Mouse (Mus musculus) hematopoietic stem cell, adult 5-6 weeks (primary cell): ENCODE results near the gene Immp2l. TPM values are rescaled to one million over a fixed set of nuclear protein-coding genes. Genes with fewer than 3 reads are reported as not detected.

ENCODE experiments used
- ATAC-seq, 2 experiments: fragments of 125-278 bp in 1 of 2; replicated peaks in 1 of 2; 2 replicates each; pipeline ENCODE4 v1.8.0; 2016 to 2017; ENCODE audit warnings: inconsistent platforms in 2 of 2, mild to moderate bottlenecking in 2 of 2, moderate number of reproducible peaks in 2 of 2, low read depth in 1 of 2, moderate TSS enrichment in 1 of 2; ENCODE audit not compliant: low FRiP score in 2 of 2, poor library complexity in 2 of 2, severe bottlenecking in 2 of 2, insufficient read depth in 1 of 2, low TSS enrichment in 1 of 2
- total RNA-seq: library from RNA; stranded (forward); fragments of 172-1452, 232-1000 nt; gene quantifications from 2 replicates; pipeline ENCODE4 v1.2.3, GENCODE M21; 2017

The Immp2l gene
- total RNA-seq, 1 experiment from 2014 or later, result 22.7 TPM

- ATAC-seq, result no peak
Observed at GRCm38 (mm10) chr12:41643262-41643661, 619.4 kb downstream of the Immp2l start.

- ATAC-seq, result no peak
Observed at GRCm38 (mm10) chr12:41644802-41645551, 621.1 kb downstream of the Immp2l start.

GRCm38 (mm10) chr12:41646956-41647575, 623.2 kb downstream of the Immp2l start:
- no peak for ATAC-seq

- no peak for ATAC-seq
Observed at GRCm38 (mm10) chr12:41647675-41648074, 623.8 kb downstream of the Immp2l start.

- ATAC-seq, result no peak
Observed at GRCm38 (mm10) chr12:41649826-41650541, 626.1 kb downstream of the Immp2l start.

- no peak for ATAC-seq
Observed at GRCm38 (mm10) chr12:41668280-41668679, 644.4 kb downstream of the Immp2l start.

GRCm38 (mm10) chr12:41669481-41669880, 645.6 kb downstream of the Immp2l start:
- no peak for ATAC-seq

- ATAC-seq, result no peak
Observed at GRCm38 (mm10) chr12:41674861-41675260, 651.0 kb downstream of the Immp2l start.

GRCm38 (mm10) chr12:41680141-41680540, 656.3 kb downstream of the Immp2l start:
- 0 out of 4 replicates have a peak, but pooled peaks of 1 of the 2 experiments have one; percentile 49 for ATAC-seq

GRCm38 (mm10) chr12:41682141-41682540, 658.3 kb downstream of the Immp2l start:
- no peak for ATAC-seq

GRCm38 (mm10) chr12:41689809-41690208, 665.9 kb downstream of the Immp2l start:
- no peak for ATAC-seq

- no peak for ATAC-seq
Observed at GRCm38 (mm10) chr12:41710608-41711007, 686.7 kb downstream of the Immp2l start.

GRCm38 (mm10) chr12:41716946-41717345, 693.1 kb downstream of the Immp2l start:
- ATAC-seq, result no peak

GRCm38 (mm10) chr12:41724585-41724984, 700.7 kb downstream of the Immp2l start:
- ATAC-seq, result no peak; a peak in 1 of 4 replicates

- no peak for ATAC-seq
Observed at GRCm38 (mm10) chr12:41726720-41727119, 702.8 kb downstream of the Immp2l start.

- ATAC-seq, result 0 out of 4 replicates have a peak, but pooled peaks of 1 of the 2 experiments have one; percentile 32
Observed at GRCm38 (mm10) chr12:41727221-41727620, 703.3 kb downstream of the Immp2l start.

- no peak for ATAC-seq
Observed at GRCm38 (mm10) chr12:41727764-41728338, 704.0 kb downstream of the Immp2l start.

- ATAC-seq, result no peak
Observed at GRCm38 (mm10) chr12:41728467-41728866, 704.6 kb downstream of the Immp2l start.
